11 mouse cellular contexts compared by ENCODE assay signal in genomic region chr2:148856630-148857400, GRCm38 (mm10). TPM values are rescaled to one million over a fixed set of nuclear protein-coding genes. Genes with fewer than 3 reads are reported as not detected.
A peak's percentile ranks its signal among the peaks of the same experiment; 100 is the strongest.
DNase-seq lines count a peak whose midpoint lies in the region; ATAC-seq and TF ChIP-seq lines count a peak whose summit lies in the region.
"Had no signal": no experiment of that assay in that cellular context is flagged by ENCODE, and none has a peak within 500 bp of the region (broad histone marks: within the 10 kb centered on the region; RNA-seq: fewer than 3 reads in every experiment).

No protein-coding gene starts in this region.

- no peaks in the 10 kb centered on the region for H3K36me3 ChIP-seq in liver, adult 2 months (ENCODE audit: control insufficient read depth, insufficient read depth, low read length)
- H3K36me3 ChIP-seq in heart, embryonic 16.5 days (ENCODE audit: control insufficient read depth, insufficient read depth), result no peaks in the 10 kb centered on the region
- no peaks in the 10 kb centered on the region for H3K36me3 ChIP-seq in midbrain, embryonic 13.5 days
- H3K36me3 ChIP-seq: embryonic facial prominence, embryonic 10.5 days; forebrain, embryonic 15.5 days; limb, embryonic 15.5 days had no signal

- peak overlapping the region; percentile 22; the same call in 1 of the 2 replicates for H3K27ac ChIP-seq in liver, adult 2 months (replicated peaks; ENCODE audit: insufficient read depth, low read depth, low read length)
- peak overlapping the region; percentile 64 for H3K27ac ChIP-seq in heart, embryonic 16.5 days (ENCODE audit: low read length)
- H3K27ac ChIP-seq in midbrain, embryonic 13.5 days, result no peak overlapping the region
- H3K27ac ChIP-seq: embryonic facial prominence, embryonic 10.5 days; forebrain, embryonic 15.5 days; limb, embryonic 15.5 days had no signal

- H3K4me2 ChIP-seq in heart, embryonic 16.5 days (ENCODE audit: low read depth, low read length), result peak overlapping the region; percentile 33
- no peak overlapping the region for H3K4me2 ChIP-seq in midbrain, embryonic 13.5 days (replicated peaks)
- H3K4me2 ChIP-seq: forebrain, embryonic 15.5 days; limb, embryonic 15.5 days had no signal

- H3K9me3 ChIP-seq in heart, embryonic 16.5 days (replicated peaks; ENCODE audit: control insufficient read depth, low read length), result no peaks in the 10 kb centered on the region; the same call in 1 of the 2 replicates
- no peaks in the 10 kb centered on the region for H3K9me3 ChIP-seq in midbrain, embryonic 13.5 days
- H3K9me3 ChIP-seq: embryonic facial prominence, embryonic 10.5 days; forebrain, embryonic 15.5 days; limb, embryonic 15.5 days had no signal

- no peak for TF ChIP-seq CTCF in liver, adult 2 months (IDR thresholded peaks at IDR 0.05; ENCODE audit: low read depth, low read length)

- no peak for DNase-seq in liver, adult 2 months (ENCODE audit: extremely low read depth, low read depth, low spot score)
- no peak for DNase-seq in liver
- peak; percentile 65 for DNase-seq in NIH3T3 (ENCODE audit: low read depth)
- DNase-seq in ovary, postnatal 36 days (ENCODE audit: low spot score), result no peak

- H3K27me3 ChIP-seq in liver, adult 2 months (ENCODE audit: control insufficient read depth, insufficient read depth, low read length), result no peaks in the 10 kb centered on the region
- no peaks in the 10 kb centered on the region for H3K27me3 ChIP-seq in heart, embryonic 16.5 days (ENCODE audit: control insufficient read depth, insufficient read depth, low read length)
- H3K27me3 ChIP-seq in midbrain, embryonic 13.5 days, result no peaks in the 10 kb centered on the region
- H3K27me3 ChIP-seq: forebrain, embryonic 15.5 days; limb, embryonic 15.5 days had no signal

- no peak overlapping the region for H3K9ac ChIP-seq in liver, adult 2 months (ENCODE audit: low read depth, low read length)
- H3K9ac ChIP-seq in heart, embryonic 16.5 days (ENCODE audit: low read length), result 0 out of 2 replicates have a peak overlapping the region, but pooled peaks have one; percentile 16
- no peak overlapping the region for H3K9ac ChIP-seq in midbrain, embryonic 13.5 days (replicated peaks)
- H3K9ac ChIP-seq: forebrain, embryonic 15.5 days; limb, embryonic 15.5 days had no signal

- no peak for TF ChIP-seq POLR2A in liver, adult 2 months (IDR thresholded peaks at IDR 0.05; ENCODE audit: extremely low read depth, insufficient read depth, low read length)

- no peak for ATAC-seq in heart, embryonic 16.5 days (replicated peaks; ENCODE audit: extremely low read depth, insufficient read depth, low FRiP score)
- peak; percentile 80 for ATAC-seq in monocyte, adult 5-6 weeks (replicated peaks; ENCODE audit: insufficient number of reproducible peaks, low FRiP score, low TSS enrichment, poor library complexity, severe bottlenecking)
- no peak for ATAC-seq in midbrain, embryonic 13.5 days
- ATAC-seq: forebrain, embryonic 15.5 days had no signal

- WGBS in liver, adult 2 months, result 32% methylated on average over 8 of the region's 8 CpGs
- WGBS in heart, embryonic 16.5 days, result 34% methylated on average over 8 of the region's 8 CpGs
- WGBS in midbrain, embryonic 13.5 days, result 81% methylated on average over 8 of the region's 8 CpGs

- H3K4me3 ChIP-seq in liver, adult 2 months (ENCODE audit: insufficient read depth, low read depth, low read length), result no peak overlapping the region
- no peak overlapping the region for H3K4me3 ChIP-seq in heart, embryonic 16.5 days (ENCODE audit: low read length)
- no peak overlapping the region for H3K4me3 ChIP-seq in midbrain, embryonic 13.5 days (replicated peaks)
- H3K4me3 ChIP-seq: embryonic facial prominence, embryonic 10.5 days; forebrain, embryonic 15.5 days; limb, embryonic 15.5 days had no signal

- 0 out of 2 replicates have a peak, but pooled peaks cover 2% of the 10 kb centered on the region for H3K4me1 ChIP-seq in liver, adult 2 months (ENCODE audit: control insufficient read depth, insufficient read depth, low read length)
- H3K4me1 ChIP-seq in heart, embryonic 16.5 days (ENCODE audit: control insufficient read depth, insufficient read depth, low read length), result peaks cover 12% of the 10 kb centered on the region
- H3K4me1 ChIP-seq in midbrain, embryonic 13.5 days (replicated peaks), result no peaks in the 10 kb centered on the region
- H3K4me1 ChIP-seq: embryonic facial prominence, embryonic 10.5 days; forebrain, embryonic 15.5 days; limb, embryonic 15.5 days had no signal

- H3K79me2 ChIP-seq in liver, adult 2 months (ENCODE audit: control insufficient read depth, insufficient read depth, low read length), result no peaks in the 10 kb centered on the region

RNA-seq across cellular contexts. Expression of gene 9230104L09Rik, which starts 8.0 kb away (rescaled TPM):
- 0.20 TPM in 1 of 2 replicates, not detected in the other for total RNA-seq in liver, adult 2 months (2014; rRNA removed)
- polyA plus RNA-seq in liver, adult 2 months (2012; rRNA removed), result not detected in 2 replicates
- polyA plus RNA-seq in heart, embryonic 16.5 days (2015; fragmentation: Nextera tagmentation; extraction: Ambion mirVana), result 0.38 and 0.71 TPM in 2 replicates
- not detected in 3 replicates for total RNA-seq in monocyte, adult 5-6 weeks (2017)
- not detected in 2 replicates for polyA plus RNA-seq in midbrain, embryonic 13.5 days (2015; fragmentation: Nextera tagmentation; extraction: Ambion mirVana)
- total RNA-seq: layer of hippocampus, adult 18-20 months had no signal
- polyA plus RNA-seq: embryonic facial prominence, embryonic 10.5 days; forebrain, embryonic 15.5 days; limb, embryonic 15.5 days had no signal

RNA-seq across cellular contexts. Expression of gene Cst3, which starts 18.7 kb away (rescaled TPM):
- total RNA-seq in liver, adult 2 months (2014; rRNA removed), result 251 and 282 TPM in 2 replicates
- 436 and 441 TPM in 2 replicates for polyA plus RNA-seq in liver, adult 2 months (2012; rRNA removed)
- 721 and 724 TPM in 2 replicates for polyA plus RNA-seq in heart, embryonic 16.5 days (2015; fragmentation: Nextera tagmentation; extraction: Ambion mirVana)
- 977 to 1,560 TPM (median 1,517 TPM) in 3 replicates for total RNA-seq in monocyte, adult 5-6 weeks (2017)
- 436 and 465 TPM in 2 replicates for polyA plus RNA-seq in midbrain, embryonic 13.5 days (2015; fragmentation: Nextera tagmentation; extraction: Ambion mirVana)

RNA-seq across cellular contexts. Expression of gene Cst9, which starts 21.9 kb away (rescaled TPM):
- not detected in 2 replicates for total RNA-seq in liver, adult 2 months (2014; rRNA removed)
- not detected in 2 replicates for polyA plus RNA-seq in liver, adult 2 months (2012; rRNA removed)
- 2.8 and 4.5 TPM in 2 replicates for polyA plus RNA-seq in heart, embryonic 16.5 days (2015; fragmentation: Nextera tagmentation; extraction: Ambion mirVana)
- total RNA-seq in monocyte, adult 5-6 weeks (2017), result not detected in 3 replicates
- not detected in 2 replicates for polyA plus RNA-seq in midbrain, embryonic 13.5 days (2015; fragmentation: Nextera tagmentation; extraction: Ambion mirVana)
- total RNA-seq: layer of hippocampus, adult 18-20 months had no signal
- polyA plus RNA-seq: embryonic facial prominence, embryonic 10.5 days; forebrain, embryonic 15.5 days; limb, embryonic 15.5 days had no signal

RNA-seq across cellular contexts. Expression of gene Cst13, which starts 36.9 kb away (rescaled TPM):
- total RNA-seq in liver, adult 2 months (2014; rRNA removed), result not detected in 2 replicates
- not detected in 2 replicates for polyA plus RNA-seq in liver, adult 2 months (2012; rRNA removed)
- not detected in 2 replicates for polyA plus RNA-seq in heart, embryonic 16.5 days (2015; fragmentation: Nextera tagmentation; extraction: Ambion mirVana)
- total RNA-seq in monocyte, adult 5-6 weeks (2017), result 1.6 TPM in 1 of 3 replicates, not detected in the others
- polyA plus RNA-seq in midbrain, embryonic 13.5 days (2015; fragmentation: Nextera tagmentation; extraction: Ambion mirVana), result not detected in 2 replicates
- total RNA-seq: layer of hippocampus, adult 18-20 months had no signal
- polyA plus RNA-seq: embryonic facial prominence, embryonic 10.5 days; forebrain, embryonic 15.5 days; limb, embryonic 15.5 days had no signal

RNA-seq across cellular contexts. Expression of gene Cst8, which starts 58.2 kb away (rescaled TPM):
- not detected in 2 replicates for total RNA-seq in liver, adult 2 months (2014; rRNA removed)
- not detected in 2 replicates for polyA plus RNA-seq in liver, adult 2 months (2012; rRNA removed)
- polyA plus RNA-seq in heart, embryonic 16.5 days (2015; fragmentation: Nextera tagmentation; extraction: Ambion mirVana), result not detected in 2 replicates
- total RNA-seq in monocyte, adult 5-6 weeks (2017), result 0.87 TPM in 1 of 3 replicates, not detected in the others
- polyA plus RNA-seq in midbrain, embryonic 13.5 days (2015; fragmentation: Nextera tagmentation; extraction: Ambion mirVana), result not detected in 2 replicates
- total RNA-seq: layer of hippocampus, adult 18-20 months had no signal
- polyA plus RNA-seq: embryonic facial prominence, embryonic 10.5 days; forebrain, embryonic 15.5 days; limb, embryonic 15.5 days had no signal
